Mouse (Mus musculus) olfactory bulb, adult 2 months (tissue): ENCODE measurements around the gene Gng2.

Experiments
- CTCF ChIP-seq: fragments of 200-500 bp; IDR thresholded peaks from 2 replicates; pipeline ENCODE4 v1.5.1; 2012; ENCODE audit warnings: low read depth, mild to moderate bottlenecking, low read length, moderate library complexity; ENCODE audit not compliant: insufficient read depth
- POLR2A ChIP-seq: fragments of 200-500 bp; IDR thresholded peaks from 2 replicates; pipeline ENCODE4 v1.6.1; 2012; ENCODE audit warnings: mild to moderate bottlenecking, low read depth, low read length, moderate library complexity; ENCODE audit not compliant: insufficient read depth

DNA sequence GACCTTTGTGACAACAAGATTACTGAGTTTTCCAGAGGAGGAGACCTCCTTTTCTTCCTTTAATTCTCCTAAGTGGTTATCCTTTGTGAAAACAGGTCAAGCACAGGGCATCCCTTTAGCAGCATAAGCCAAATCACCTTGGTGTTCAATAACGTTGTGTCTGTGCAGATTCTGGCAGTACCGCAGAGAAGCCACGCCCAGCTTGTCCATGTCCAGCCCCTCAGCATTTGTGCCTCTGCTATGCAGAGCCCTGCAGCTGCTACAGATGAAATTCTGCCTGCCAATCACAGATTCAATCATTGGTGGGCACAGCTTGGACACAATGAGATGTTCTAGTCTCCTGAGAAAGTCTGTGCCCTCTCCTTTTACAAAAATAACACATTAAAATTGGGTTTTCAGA, 14.4 kb upstream of the Gng2 start:
- no peak for TF ChIP-seq POLR2A
- no peak for TF ChIP-seq CTCF
